Mouse (Mus musculus) E14TG2a.4 (cell line): ENCODE data around the gene Terf2.

Experiments
- CTCF ChIP-seq: conservative IDR thresholded peaks from 2 replicates; pipeline ENCODE4 v1.5.1; 2014; ENCODE audit warnings: low read length
- NANOG ChIP-seq: IDR thresholded peaks from 2 replicates; pipeline ENCODE4 v1.6.1; 2014; ENCODE audit warnings: borderline replicate concordance, low read length, mixed read lengths
- POU5F1 ChIP-seq: IDR thresholded peaks from 2 replicates; pipeline ENCODE4 v1.6.1; 2014; ENCODE audit warnings: low read length, borderline replicate concordance

- TF ChIP-seq CTCF, result no peak
- TF ChIP-seq NANOG, result no peak
- no peak for TF ChIP-seq POU5F1
Observed at GRCm38 (mm10) chr8:107111340-107112105, 15.2 kb upstream of the Terf2 start.
